Mouse (Mus musculus) liver, embryonic 18 days (tissue): ENCODE results near the gene Rbm26. TPM values are rescaled to one million over a fixed set of nuclear protein-coding genes. Genes with fewer than 3 reads are reported as not detected.

Experiments
- polyA plus RNA-seq: library from polyadenylated mRNA; depleted of rRNA; stranded (reverse); fragments of >200 nt; gene quantifications from 2 replicates; pipeline ENCODE4 v1.2.3, GENCODE M21; 2012; rRNA removed

Gene Rbm26
- 10.2 and 12.1 TPM in 2 replicates for polyA plus RNA-seq

GRCm38 (mm10) chr14:105177238-105177693, at the start of gene Rbm26:
TSS of gene Rbm26 (minus strand) at chr14:105177327.

Other genes starting within 250 kb of the Rbm26 start
- 36.5 and 37.3 TPM in 2 replicates for gene Ndfip2, start 81.2 kb upstream of the Rbm26 start, polyA plus RNA-seq